ENCODE assay signal across 16 mouse cellular contexts in genomic region chr8:92469141-92470000, GRCm38 (mm10).
DNase-seq lines count a peak whose midpoint lies in the region; ATAC-seq and TF ChIP-seq lines count a peak whose summit lies in the region.
"Had no signal": no experiment of that assay in that cellular context is flagged by ENCODE, and none has a peak within 500 bp of the region (broad histone marks: within the 10 kb centered on the region; RNA-seq: fewer than 3 reads in every experiment).

No protein-coding gene starts in this region.

- WGBS in neural tube, embryonic 12.5 days: 26% methylated on average over 19 of the region's 19 CpGs
- 23% methylated on average over 19 of the region's 19 CpGs for WGBS in neural tube, embryonic 15.5 days
- WGBS in forebrain, embryonic 16.5 days: 12% methylated on average over 19 of the region's 19 CpGs
- WGBS in midbrain, embryonic 10.5 days: 28% methylated on average over 19 of the region's 19 CpGs

- H3K4me3 ChIP-seq in neural tube, embryonic 12.5 days: no peak overlapping the region
- H3K4me3 ChIP-seq in neural tube, embryonic 15.5 days (replicated peaks): no peak overlapping the region
- H3K4me3 ChIP-seq in forebrain, embryonic 16.5 days (replicated peaks; ENCODE audit: low read length): no peak overlapping the region
- no peak overlapping the region for H3K4me3 ChIP-seq in midbrain, embryonic 10.5 days
- H3K4me3 ChIP-seq in gastrocnemius, adult 2 months: no peak overlapping the region
- H3K4me3 ChIP-seq: intestine, embryonic 15.5 days; limb, embryonic 15.5 days had no signal

- no peaks in the 10 kb centered on the region for H3K36me3 ChIP-seq in neural tube, embryonic 12.5 days
- H3K36me3 ChIP-seq in neural tube, embryonic 15.5 days: no peaks in the 10 kb centered on the region
- H3K36me3 ChIP-seq in forebrain, embryonic 16.5 days (ENCODE audit: control insufficient read depth, insufficient read depth): no peaks in the 10 kb centered on the region
- H3K36me3 ChIP-seq in midbrain, embryonic 10.5 days: no peaks in the 10 kb centered on the region
- H3K36me3 ChIP-seq: intestine, embryonic 15.5 days; limb, embryonic 15.5 days had no signal

- TF ChIP-seq CTCF in gastrocnemius, adult 2 months (IDR thresholded peaks at IDR 0.05): no peak

- intact Hi-C loops in gastrocnemius, adult 2 months (cut with DNase I): no loop called here

- no peak overlapping the region for H3K27ac ChIP-seq in neural tube, embryonic 12.5 days
- H3K27ac ChIP-seq in neural tube, embryonic 15.5 days (replicated peaks): no peak overlapping the region
- no peak overlapping the region for H3K27ac ChIP-seq in forebrain, embryonic 16.5 days (ENCODE audit: low read length)
- H3K27ac ChIP-seq in midbrain, embryonic 10.5 days (replicated peaks): peak overlapping the region; percentile 78
- H3K27ac ChIP-seq in gastrocnemius, adult 2 months: no peak overlapping the region
- H3K27ac ChIP-seq: intestine, embryonic 15.5 days; limb, embryonic 15.5 days had no signal

- H3K9me3 ChIP-seq in neural tube, embryonic 12.5 days: peaks cover under 1% of the 10 kb centered on the region
- 0 out of 2 replicates have a peak, but pooled peaks cover 1% of the 10 kb centered on the region for H3K9me3 ChIP-seq in neural tube, embryonic 15.5 days (replicated peaks)
- peaks cover 2% of the 10 kb centered on the region; the same call in 1 of the 2 replicates for H3K9me3 ChIP-seq in forebrain, embryonic 16.5 days (ENCODE audit: control insufficient read depth, low read length)
- H3K9me3 ChIP-seq in midbrain, embryonic 10.5 days (replicated peaks): 0 out of 2 replicates have a peak, but pooled peaks cover 1% of the 10 kb centered on the region
- H3K9me3 ChIP-seq: intestine, embryonic 15.5 days; limb, embryonic 15.5 days had no signal

- H3K4me2 ChIP-seq in neural tube, embryonic 12.5 days (replicated peaks): 0 out of 2 replicates have a peak overlapping the region, but pooled peaks have one; percentile 6
- no peak overlapping the region for H3K4me2 ChIP-seq in neural tube, embryonic 15.5 days
- H3K4me2 ChIP-seq in forebrain, embryonic 16.5 days (ENCODE audit: low read length): no peak overlapping the region
- H3K4me2 ChIP-seq: intestine, embryonic 15.5 days; limb, embryonic 15.5 days; lung, embryonic 14.5 days had no signal

- peak; percentile 41 for DNase-seq in midbrain, embryonic 10.5 days (ENCODE audit: low spot score)
- DNase-seq in retina, postnatal 1 day: peak; percentile 88
- DNase-seq in spleen, postnatal 4 days (ENCODE audit: low spot score in 2 of 2): no peak
- no peak for DNase-seq in gastrocnemius, adult 2 months
- DNase-seq in layer of hippocampus, postnatal 25 days (ENCODE audit: extremely low spot score in 1 of 2, low spot score in 1 of 2): no peak
- DNase-seq: adrenal gland, postnatal 10 days; cerebellum, postnatal 25 days; heart, adult 18-20 months; kidney, postnatal 25 days; lung, embryonic 14.5 days; right cerebral cortex, adult 18-20 months had no signal

- H3K9ac ChIP-seq in neural tube, embryonic 12.5 days: 0 out of 2 replicates have a peak overlapping the region, but pooled peaks have one; percentile 30
- no peak overlapping the region for H3K9ac ChIP-seq in neural tube, embryonic 15.5 days (replicated peaks)
- H3K9ac ChIP-seq in forebrain, embryonic 16.5 days (replicated peaks; ENCODE audit: low read depth, low read length): 0 out of 2 replicates have a peak overlapping the region, but pooled peaks have one; percentile 15
- H3K9ac ChIP-seq: intestine, embryonic 15.5 days; limb, embryonic 15.5 days; lung, embryonic 14.5 days had no signal

- no peaks in the 10 kb centered on the region for H3K4me1 ChIP-seq in neural tube, embryonic 12.5 days
- peaks cover 12% of the 10 kb centered on the region for H3K4me1 ChIP-seq in neural tube, embryonic 15.5 days
- H3K4me1 ChIP-seq in forebrain, embryonic 16.5 days (replicated peaks; ENCODE audit: control insufficient read depth, insufficient read depth, low read length): peaks cover 12% of the 10 kb centered on the region
- H3K4me1 ChIP-seq in midbrain, embryonic 10.5 days: peaks cover 19% of the 10 kb centered on the region
- H3K4me1 ChIP-seq: intestine, embryonic 15.5 days; limb, embryonic 15.5 days had no signal

- ATAC-seq in neural tube, embryonic 12.5 days (ENCODE audit: low FRiP score, low read depth): peak; percentile 53; the same call in 1 of the 2 replicates
- ATAC-seq in neural tube, embryonic 15.5 days (ENCODE audit: low FRiP score): no peak
- peak; percentile 53; the same call in 1 of the 2 replicates for ATAC-seq in forebrain, embryonic 16.5 days
- ATAC-seq: intestine, embryonic 15.5 days had no signal

- H3K27me3 ChIP-seq in neural tube, embryonic 12.5 days (replicated peaks): peaks cover 20% of the 10 kb centered on the region
- peaks cover 28% of the 10 kb centered on the region for H3K27me3 ChIP-seq in neural tube, embryonic 15.5 days (replicated peaks)
- H3K27me3 ChIP-seq in forebrain, embryonic 16.5 days (replicated peaks; ENCODE audit: control insufficient read depth, insufficient read depth, low read length): peaks cover 9% of the 10 kb centered on the region
- H3K27me3 ChIP-seq in midbrain, embryonic 10.5 days (ENCODE audit: low read depth, poor library complexity, severe bottlenecking): peaks cover 46% of the 10 kb centered on the region

Comparison
In these comparisons a context has a peak if more than half of its experiments do, and no peak if none do; other contexts are left out.
1. DNase-seq: peak in midbrain, embryonic 10.5 days (single experiment) and retina, postnatal 1 day (single experiment); none in spleen, postnatal 4 days (0 of 2), gastrocnemius, adult 2 months (single experiment) and layer of hippocampus, postnatal 25 days (0 of 2).